Mouse (Mus musculus): ENCODE results near the gene Fam83e.

Fam83e gene

DNA sequence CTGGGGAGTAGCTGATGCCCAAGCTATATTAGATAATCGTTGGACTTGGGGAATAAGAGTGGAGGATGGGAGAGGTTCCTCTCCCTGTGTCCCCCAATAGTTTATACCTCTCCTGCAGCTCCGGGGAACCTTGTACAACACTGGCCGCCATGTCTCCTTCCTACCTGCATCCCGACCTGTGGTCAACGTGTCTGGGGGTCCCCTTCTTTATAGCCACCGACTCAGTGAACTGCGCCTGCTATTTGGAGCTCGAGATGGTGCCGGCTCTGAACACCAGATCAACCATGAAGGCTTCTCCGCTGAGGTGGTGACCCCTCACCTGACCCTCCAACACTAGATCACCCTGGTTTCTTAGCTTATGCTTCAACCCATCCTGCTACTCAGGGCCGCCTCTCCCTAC is 18.7 kb upstream of the Fam83e start:
- no peak for DNase-seq (ENCODE audit: low read depth)

DNA sequence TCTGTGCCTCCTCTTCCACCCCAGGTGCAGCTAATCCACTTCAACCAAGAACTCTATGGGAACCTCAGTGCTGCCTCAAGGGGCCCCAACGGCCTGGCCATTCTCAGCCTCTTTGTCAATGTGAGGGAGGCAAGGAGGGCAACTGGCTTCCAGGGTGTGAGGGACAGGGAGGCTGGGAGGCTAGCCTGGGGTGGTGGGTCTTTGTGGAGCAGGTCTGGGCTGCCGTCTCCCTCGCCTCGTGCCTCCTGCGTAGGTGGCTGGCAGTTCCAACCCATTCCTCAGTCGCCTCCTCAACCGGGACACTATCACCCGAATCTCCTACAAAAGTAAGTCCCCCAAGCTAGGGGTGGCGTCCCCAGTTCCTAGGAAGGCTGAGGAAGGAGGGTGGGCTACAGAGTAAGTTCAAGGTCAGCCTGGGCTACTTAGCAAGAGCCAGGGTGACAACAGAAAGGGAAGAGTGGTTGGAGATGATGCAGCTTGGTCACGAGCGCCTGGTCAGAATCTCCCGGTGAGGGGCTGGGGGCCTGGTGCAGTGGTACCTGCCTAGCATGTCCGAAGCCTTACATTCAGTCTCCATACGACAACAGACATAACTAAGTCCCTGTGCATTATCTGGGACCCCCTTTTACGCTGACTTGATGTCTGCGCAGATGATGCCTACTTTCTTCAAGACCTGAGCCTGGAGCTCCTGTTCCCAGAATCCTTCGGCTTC is 18.0 kb upstream of the Fam83e start:
- no peak for DNase-seq (ENCODE audit: low read depth)

DNA sequence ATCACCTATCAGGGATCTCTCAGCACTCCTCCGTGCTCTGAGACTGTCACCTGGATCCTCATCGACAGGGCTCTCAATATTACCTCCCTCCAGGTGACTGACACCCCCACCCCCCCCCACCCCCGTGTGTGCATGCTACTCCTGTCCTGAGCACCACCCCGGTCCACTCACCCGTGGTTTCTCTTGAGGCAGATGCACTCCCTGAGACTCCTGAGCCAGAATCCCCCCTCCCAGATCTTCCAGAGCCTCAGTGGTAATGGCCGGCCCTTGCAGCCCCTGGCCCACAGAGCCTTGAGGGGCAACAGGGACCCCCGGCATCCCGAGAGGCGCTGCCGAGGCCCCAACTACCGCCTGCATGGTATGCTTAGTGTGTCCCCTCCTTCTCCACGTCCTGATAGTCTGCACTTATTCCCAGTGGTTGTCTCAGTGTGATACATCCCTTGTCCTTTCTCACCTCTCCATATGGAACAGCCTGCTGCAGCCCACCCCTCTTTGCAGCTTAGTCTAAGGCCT is 17.4 kb upstream of the Fam83e start:
- DNase-seq (ENCODE audit: low read depth) = no peak

DNA sequence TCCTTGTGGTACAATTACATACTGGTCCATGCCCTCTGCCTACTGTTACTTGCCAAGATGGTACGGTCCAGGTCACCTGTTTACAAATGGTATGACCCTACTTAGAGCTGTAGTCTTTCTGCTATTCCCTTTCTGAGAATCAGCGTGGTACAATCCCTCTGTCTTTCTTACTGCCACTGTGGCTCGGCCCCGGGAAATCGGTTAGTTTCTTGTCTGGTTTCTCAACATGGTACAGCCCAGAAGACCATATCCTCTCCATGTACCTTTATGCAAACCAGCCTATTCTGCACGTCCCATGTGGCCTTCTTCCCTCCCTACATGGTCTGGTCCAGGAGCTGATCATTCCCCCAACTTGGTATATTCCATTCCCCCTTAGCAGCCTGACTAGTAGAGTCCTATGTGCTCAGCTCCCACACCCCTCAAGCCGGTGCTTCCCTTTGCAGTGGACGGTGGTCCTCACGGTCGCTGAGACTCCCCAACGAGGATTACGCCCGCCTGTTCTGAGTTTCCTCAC is 16.9 kb upstream of the Fam83e start:
- DNase-seq (ENCODE audit: low read depth) = peak; percentile 87

DNA sequence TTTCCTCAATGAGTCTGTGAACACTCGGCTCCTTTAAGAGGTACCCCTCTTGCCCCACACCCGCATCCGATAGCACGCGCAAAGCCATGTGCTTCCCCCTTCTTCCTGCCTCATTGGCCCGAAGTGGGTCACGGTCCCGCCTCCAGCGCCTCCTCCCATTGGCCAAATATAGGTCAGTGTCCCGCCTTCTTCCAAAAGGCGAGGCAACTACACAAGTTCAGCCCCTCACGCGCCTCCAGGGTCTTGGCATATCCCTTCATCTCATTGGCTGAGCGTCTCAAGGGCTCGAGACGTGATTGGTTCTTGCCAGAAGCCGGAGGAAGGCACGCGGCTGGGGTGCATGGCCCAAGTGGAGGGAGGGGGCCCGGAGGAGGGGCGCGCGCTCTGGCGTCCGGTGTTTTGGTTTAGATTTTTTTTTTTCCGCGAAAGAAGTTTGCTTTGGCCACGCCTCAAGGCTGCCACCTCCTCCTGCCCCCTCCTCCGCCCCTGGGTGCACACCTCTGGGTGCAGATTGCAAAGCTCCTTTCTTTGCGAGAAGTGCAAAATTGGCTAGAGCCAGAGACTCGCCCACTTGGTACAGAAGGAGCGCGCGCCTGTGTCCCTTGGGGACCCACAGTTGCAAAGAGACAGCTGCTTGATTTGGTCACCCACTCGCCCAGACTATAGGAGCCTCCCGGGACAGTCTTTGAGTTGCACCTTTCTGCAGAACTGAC is 16.1 kb upstream of the Fam83e start, which contains the start of gene Dbp:
Dbp (plus strand) TSS at position 359 of the 713 bp plus-strand sequence.
- DNase-seq (ENCODE audit: low read depth) = peak; percentile 99

DNA sequence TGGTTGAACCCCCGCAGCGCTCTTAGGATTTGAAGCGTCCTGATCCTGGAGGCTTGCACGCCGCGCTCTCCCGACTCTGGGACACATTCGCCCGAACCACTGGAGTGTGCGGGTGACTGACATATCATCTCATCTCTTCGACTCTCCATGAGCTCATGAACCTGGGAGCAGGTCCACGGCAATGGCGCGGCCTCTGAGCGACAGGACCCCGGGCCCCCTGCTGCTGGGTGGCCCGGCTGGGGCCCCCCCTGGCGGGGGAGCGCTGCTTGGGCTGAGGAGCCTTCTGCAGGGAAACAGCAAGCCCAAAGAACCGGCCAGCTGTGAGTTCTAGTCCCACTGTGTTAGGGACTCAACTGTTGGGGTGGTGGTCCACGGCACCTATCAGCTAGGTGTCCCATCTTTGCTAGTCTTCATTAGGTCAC is 15.6 kb upstream of the Fam83e start:
- no peak for DNase-seq (ENCODE audit: low read depth)

DNA sequence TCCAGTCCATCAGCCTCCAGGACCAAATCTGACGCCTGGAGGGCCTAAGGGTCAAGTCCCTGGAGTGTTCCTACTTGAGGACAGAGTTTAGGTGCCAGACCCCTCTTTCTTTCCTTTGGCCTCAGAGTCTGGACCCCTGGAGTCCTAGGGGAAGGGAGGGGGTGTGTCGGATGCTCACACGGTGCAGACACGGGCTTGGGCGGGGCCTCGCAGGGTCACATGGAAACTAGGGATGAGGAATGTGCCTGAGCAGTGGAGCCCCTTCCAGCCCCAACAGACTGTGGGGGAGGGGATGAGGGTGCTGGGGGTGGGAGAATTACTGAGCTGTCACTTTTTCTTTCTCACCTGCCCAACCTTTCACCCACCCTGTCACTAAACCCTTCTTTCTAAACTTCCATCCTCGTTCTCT is 15.1 kb upstream of the Fam83e start:
- peak; percentile 59 for DNase-seq (ENCODE audit: low read depth)

DNA sequence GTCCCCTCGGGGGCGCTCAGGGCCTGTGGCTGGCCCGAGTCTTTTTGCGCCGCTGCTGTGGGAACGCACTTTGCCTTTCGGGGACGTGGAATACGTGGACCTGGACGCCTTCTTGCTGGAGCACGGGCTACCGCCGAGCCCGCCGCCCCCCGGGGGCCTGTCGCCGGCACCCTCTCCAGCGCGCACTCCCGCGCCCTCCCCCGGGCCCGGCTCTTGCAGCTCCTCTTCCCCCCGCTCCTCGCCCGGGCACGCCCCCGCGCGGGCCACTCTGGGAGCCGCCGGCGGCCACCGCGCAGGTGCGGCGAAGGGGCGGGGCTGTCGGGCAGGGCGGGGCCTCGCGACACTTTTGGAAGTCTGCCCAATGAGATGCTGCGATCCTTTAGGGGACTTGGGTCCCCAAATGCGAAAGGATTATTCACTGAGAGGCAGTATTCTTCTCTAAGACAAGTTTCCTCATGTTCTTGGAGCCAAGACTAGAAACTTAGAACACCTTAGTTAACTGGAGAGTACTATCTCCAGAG is 14.2 kb upstream of the Fam83e start:
- peak; percentile 93 for DNase-seq (ENCODE audit: low read depth)

DNA sequence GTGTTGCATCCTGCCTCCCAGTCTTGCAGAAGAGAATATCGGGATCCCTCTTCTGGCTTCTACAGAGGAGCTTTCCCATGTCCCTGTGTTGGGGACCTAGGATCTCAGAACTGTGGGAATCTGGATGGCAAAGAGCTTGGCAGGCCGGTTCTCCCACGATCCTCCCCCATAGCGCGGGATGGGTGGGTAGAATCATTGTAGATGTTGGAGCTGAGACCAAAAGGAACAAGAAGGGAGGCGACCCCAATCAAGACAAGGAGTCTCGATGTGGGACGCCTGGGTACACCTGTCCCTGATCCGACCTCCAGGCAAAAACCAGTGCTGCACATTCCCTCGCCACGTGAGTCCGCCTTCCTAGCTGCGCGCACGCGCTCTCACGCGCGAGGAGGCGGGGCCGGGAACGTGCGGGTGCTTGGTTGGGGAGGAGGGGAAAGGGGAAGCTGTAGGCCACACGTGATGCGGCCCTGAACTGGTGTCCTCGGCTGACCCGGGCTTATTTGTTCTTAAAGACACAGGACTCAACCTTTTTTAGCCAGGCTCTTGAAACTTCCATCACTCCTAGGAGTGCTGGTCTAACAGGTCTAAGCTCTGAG is 13.5 kb upstream of the Fam83e start:
- peak; percentile 94 for DNase-seq (ENCODE audit: low read depth)

DNA sequence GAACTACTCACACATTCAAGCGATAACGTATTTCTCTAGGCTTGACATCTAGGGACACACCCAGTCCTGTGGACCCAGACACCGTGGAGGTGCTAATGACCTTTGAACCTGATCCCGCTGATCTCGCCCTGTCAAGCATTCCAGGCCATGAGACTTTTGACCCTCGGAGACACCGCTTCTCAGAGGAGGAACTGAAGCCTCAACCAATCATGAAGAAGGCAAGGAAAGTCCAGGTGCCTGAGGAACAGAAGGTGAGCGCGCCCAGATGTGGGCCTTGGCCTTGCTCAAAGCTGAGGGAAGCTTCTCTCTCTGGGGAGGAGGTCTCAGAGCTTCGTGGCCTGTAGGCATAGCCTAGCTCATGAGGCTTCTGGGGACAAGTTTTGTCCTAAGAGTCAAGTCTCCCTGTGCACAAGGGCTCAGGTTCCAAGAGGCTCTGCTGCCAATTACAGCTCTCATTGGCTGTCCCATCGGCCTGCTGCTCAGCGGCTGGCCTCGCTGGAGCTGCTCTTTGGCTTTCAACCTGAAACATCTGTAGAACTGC is 12.7 kb upstream of the Fam83e start:
- DNase-seq (ENCODE audit: low read depth) = no peak

DNA sequence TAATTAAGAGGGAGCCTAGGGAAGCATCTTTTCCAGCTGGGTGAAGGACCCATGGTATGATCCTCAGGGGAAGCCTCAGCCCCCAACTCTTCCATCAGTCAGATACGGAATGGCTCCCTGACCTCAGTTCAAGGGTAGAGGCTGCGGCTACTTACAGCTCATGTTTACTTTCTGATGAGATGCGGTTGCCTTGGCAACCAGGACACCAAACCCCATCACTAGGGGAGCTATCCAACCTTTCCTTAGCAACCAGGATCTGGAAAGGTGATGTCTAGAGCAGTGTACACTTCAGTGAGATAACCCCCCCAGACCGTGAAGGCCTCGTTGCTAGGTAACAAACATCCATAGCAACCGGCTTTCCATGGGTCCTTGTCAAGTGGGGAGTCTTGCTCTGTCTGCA is 12.0 kb upstream of the Fam83e start:
- peak; percentile 60 for DNase-seq (ENCODE audit: low read depth)

DNA sequence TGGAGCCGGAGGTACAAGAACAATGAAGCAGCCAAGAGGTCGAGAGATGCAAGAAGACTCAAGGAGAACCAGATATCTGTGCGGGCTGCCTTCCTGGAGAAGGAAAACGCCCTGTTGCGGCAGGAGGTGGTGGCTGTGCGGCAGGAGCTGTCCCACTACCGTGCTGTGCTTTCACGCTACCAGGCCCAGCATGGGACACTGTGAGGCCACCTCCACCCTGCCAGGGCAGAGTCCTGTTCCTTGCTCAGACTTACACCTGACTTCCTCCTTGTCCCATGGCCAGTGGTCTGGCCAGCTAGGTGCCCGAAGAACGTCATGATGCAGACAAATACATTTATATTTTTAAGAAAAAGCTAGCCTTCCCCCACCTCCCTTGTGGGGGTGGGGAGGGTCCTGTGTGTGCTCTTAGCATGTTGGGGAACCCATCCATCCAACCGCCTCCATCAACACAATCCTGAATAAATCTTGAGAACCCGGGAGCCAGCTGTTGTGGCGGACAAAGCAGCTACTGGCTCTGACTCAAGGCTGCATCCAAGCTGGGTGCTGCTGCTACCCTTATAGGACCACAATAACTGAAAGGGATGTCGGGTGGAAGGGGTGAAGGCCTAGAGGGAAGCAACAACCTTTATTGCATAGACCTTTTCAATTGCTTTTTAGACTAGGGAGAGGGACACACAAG is 11.2 kb upstream of the Fam83e start:
- DNase-seq (ENCODE audit: low read depth) = no peak

DNA sequence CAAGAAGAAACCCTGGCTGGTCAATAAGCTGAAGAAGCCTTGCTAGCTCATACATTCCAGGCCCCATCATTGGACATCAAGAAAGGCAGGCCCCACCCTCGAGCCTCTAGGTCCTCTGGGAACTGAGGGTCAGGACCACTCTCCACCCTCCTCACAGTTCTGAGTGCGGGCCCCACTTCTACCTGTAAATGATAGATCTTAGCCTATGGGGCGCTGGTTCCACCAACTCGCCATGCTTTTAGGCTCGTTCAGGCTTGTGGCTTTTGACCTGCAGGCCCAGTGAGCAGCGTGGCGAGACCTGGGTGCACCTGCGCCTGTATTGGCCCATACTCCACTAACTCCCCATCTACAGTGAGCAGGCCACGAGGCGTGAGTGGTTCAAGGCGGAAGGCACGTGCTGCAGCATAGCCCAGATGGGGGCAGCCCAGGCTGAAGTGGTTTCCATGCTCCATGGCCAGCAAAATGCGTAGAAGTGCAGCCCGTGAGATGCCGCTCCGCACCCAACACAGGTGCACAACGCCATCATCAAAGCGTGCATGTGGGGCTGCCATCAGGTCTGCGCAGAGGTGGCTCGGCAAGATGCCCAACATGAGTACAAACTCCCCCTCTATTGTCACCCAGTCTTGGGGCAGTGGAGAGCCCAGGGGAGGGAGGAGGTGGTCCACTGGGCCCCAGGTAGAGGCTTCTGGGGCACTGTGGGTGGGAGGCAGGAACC is 10.4 kb upstream of the Fam83e start:
- no peak for DNase-seq (ENCODE audit: low read depth)

DNA sequence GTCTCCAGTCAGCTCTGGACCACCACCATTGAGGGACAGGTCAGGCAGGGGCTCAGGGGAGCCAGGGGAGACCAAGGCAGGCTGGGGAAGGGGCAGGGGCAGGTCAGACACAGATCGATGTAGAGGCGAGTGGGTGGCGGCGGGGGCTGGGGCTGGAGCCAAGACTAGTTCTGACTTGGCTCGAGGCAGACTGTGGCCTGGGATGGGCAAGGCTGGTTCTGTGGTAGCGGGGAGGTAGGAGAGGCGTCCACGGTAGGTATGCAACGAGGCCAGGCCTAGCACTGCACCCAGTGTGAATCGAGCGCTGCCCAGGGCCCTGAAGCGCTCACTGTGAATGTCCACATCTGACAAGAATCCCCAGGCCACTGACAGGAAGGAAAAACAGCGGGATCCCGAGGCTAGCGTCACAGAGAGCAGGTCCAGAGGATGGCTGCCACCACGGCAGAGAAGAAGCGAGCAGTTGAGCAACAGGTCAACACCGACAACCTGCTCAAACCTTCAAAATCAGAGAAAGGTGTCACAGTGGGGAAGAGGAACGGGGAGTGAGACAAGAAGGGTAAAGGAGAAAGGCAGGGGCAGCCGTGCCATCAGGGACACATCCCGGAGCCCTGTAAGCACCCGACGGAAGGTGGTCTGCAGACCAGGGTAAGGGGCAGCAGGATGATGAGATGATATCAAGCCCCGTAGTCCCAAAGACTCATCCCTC is 9.5 kb upstream of the Fam83e start:
- no peak for DNase-seq (ENCODE audit: low read depth)

DNA sequence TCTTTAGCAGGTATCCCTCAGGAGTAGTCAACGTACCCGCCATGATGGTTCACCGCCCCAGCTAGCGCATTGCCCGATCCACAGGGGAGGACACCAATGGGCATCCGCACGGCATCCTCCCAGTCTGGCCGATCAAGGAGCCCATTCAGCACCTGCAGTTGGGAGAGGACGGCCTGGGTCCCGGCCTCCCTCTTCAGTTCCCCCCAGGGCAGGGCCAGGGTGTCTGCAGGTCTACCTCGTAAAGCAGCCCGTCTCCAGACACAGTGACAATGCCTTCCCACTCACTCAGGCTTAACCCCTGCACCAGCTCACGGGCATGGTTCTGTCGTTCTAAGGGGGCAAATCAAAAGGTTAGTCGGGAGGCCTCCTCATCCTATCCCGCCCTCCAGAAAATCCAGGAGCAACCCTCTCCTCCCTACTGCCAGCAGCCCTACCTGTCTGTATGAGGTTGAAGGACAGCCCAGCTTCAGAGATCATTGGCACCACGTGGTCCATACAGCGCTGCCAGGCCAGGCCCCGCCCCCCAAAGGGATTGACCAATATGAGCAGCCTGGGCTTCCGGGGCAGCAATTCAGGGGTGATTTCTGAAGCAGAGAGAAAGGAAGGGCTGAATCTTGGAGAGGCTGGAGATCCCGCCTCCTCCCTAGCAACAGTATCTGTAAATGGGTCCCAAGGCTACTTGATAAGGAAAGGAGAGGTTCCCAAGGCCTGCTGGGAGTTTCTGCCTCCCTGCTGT is 8.8 kb upstream of the Fam83e start:
- DNase-seq (ENCODE audit: low read depth) = no peak

DNA sequence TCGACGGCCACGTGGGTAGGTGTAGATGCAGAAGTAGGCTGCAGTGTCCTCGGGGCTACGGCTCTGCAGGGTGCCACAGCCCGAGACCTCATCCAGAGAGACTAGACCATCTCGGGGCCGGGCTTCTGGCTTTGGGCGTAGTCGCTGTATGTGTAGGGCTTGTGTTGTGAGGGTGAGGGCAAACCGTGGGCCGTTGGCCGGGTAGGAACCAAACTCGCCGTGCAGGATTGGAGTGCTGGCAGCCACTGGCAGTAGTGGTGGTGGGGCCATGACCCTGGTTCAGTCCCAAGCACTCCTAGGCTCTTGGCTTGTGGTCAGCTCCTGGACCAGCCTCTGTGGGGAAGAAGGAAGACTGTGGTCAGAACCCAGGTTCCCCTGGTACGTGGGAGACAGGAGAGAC is 7.6 kb upstream of the Fam83e start:
- no peak for DNase-seq (ENCODE audit: low read depth)

DNA sequence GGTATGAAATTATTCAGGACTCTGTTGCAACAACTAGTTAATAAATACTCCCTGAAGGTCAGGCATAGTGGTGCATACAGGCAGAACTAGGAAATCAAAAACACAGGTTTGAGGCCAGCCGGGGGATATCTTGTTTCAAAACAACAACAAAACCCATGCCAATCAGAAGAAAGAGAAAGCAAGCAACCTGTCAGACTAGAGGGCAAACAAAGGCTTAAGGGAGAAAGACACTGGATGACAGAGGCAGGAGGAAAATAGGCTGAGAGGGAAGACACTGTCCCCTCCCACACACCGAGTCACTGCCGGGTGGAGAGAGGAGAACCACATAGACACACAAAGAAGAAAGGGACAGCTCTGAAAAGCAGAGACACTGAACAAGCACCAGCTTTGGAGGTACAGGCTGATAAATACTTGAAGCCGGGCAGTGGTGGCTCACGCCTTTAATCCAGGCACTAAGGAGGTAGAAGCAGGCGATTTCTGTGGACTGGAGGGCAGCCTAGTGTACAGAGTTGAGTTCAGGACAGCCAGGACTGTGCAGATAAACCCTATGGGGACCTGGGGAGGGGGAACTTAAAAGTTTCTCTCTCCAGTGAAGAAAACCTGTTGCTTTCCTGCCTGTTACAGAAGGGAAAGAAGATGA is 7.0 kb upstream of the Fam83e start:
- no peak for DNase-seq (ENCODE audit: low read depth)

DNA sequence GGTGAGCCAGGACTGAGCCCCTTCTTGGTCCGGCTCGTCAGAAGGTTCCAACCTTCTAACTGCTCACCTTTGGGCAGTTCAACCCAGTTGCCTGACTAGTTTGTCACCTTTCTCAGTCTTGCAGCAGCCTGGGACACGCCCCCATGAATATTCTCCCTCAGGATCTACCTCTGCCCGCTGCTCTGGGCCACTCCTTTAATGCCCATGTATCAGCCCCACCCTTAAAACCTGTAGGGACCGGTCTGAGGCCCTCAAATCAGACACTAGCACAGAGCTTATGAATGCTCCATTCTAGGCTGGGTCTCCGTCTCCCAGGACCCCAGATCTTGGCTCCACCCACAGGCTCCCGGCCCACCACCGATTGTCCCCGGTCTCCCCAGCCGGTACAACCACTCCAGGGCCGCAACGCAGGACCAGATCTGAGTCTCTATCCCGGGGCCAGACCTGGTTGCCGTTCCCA is 6.4 kb upstream of the Fam83e start:
- no peak for DNase-seq (ENCODE audit: low read depth)

DNA sequence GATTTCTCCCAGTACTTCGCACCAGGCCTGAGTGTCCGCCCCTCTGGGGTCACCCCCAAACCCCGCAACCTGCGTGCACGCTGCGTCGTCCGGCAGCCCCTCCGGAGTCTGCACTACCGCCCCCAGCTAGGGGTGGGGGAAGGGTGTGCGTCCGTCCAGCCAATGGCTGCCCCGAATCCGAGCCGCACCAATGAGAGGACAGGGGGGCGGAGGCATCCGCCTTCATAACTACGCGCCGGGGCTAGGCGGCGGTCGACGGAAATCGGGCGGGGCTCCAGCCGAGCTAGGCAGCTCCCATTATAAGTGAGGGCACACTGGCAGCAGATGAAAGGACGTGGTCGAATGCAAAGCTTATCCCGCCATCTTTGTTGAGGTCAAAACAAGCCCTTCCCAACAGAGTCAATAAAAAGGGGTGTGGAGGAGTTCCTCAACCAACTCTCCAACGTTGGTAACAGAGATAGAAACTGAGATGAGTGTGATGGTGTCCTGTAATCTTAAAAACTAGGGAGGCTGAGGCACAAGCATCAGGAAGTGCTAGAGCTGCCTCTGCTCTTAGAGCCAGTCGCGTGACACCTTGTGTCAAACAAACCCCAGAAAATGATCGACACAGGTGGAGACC is 5.8 kb upstream of the Fam83e start, which contains the start of gene Rpl18:
Rpl18 (plus strand) TSS at position 368 of the 619 bp plus-strand sequence.
- peak; percentile 97 for DNase-seq (ENCODE audit: low read depth)
